Mouse (Mus musculus): ENCODE measurements around the gene Ackr3. TPM values are rescaled to one million over a fixed set of nuclear protein-coding genes. Genes with fewer than 3 reads are reported as not detected.

The Ackr3 gene
- polyA plus RNA-seq, 2 experiments: 1.9 to 3.3 TPM

- Histone ChIP-seq H3K9me3 (ENCODE audit: control insufficient read depth, low read length) (no peaks in the 10 kb centered on the region), H3K27me3 (ENCODE audit: control insufficient read depth, insufficient read depth, low read length) (no peaks in the 10 kb centered on the region), H3K4me1 (replicated peaks; ENCODE audit: control insufficient read depth in 2 of 2, insufficient read depth in 2 of 2, low read length in 1 of 2) (0 out of 4 replicates have a peak, but pooled peaks cover 0 to 2% of the 10 kb centered on the region in 2 experiments), H3K27ac (no peak overlapping the region), H3K9ac (replicated peaks) (no peak overlapping the region), H3K4me3 (ENCODE audit: insufficient read depth in 1 of 2, low read depth in 2 of 2, low read length in 2 of 2) (no peak overlapping the region), H3K36me3 (replicated peaks; ENCODE audit: control insufficient read depth, insufficient read depth, low read depth) (no peaks in the 10 kb centered on the region), H3K4me2 (ENCODE audit: low read depth) (no peak overlapping the region)
- ATAC-seq (ENCODE audit: insufficient read depth) (no peak), DNase-seq (ENCODE audit: low read depth in 3 of 3, low spot score in 3 of 3) (no peak)
- TF ChIP-seq EP300 (IDR thresholded peaks at IDR 0.05; ENCODE audit: low read depth): no peak
- no peak for TF ChIP-seq CTCF (IDR thresholded peaks at IDR 0.05; ENCODE audit: low read depth)
- WGBS (ENCODE audit: insufficient replicate concordance): 55% methylated on average over 18 of the region's 18 CpGs
These were observed 18.1 kb downstream of the Ackr3 start for GRCm38 (mm10) chr1:90221811-90222361.

DNA sequence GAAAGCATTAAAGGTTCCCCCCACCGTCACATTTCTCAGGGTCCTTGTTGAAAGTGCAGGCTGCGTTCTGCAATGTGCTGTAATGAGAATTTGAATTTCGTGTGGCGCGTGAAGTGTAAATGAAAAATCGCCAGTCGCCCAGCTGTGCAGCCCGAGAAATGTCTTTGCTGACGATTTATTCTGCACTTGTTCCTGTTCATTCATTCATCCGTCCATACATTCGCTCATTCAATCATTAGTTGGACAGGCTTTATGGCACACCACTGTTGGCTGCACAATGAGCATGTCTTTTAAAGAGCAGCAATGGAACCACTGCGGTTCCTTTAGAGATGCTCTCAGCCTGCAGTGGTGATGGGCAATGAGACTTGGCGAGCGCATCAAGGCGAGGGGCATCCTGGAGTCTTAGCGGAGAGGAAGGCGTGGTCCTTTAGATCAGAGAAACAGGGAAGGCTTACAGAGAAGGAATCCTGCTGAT, 18.7 kb downstream of the Ackr3 start:
- Histone ChIP-seq H3K27me3 (ENCODE audit: control insufficient read depth, insufficient read depth, low read length) (no peaks in the 10 kb centered on the region), H3K4me3 (ENCODE audit: insufficient read depth in 1 of 2, low read depth in 2 of 2, low read length in 2 of 2) (no peak overlapping the region), H3K9ac (replicated peaks) (no peak overlapping the region), H3K27ac (no peak overlapping the region), H3K36me3 (replicated peaks; ENCODE audit: control insufficient read depth, insufficient read depth, low read depth) (no peaks in the 10 kb centered on the region), H3K9me3 (ENCODE audit: control insufficient read depth, low read length) (no peaks in the 10 kb centered on the region), H3K4me2 (ENCODE audit: low read depth) (no peak overlapping the region), H3K4me1 (replicated peaks; ENCODE audit: control insufficient read depth in 2 of 2, insufficient read depth in 2 of 2, low read length in 1 of 2) (0 out of 4 replicates have a peak, but pooled peaks cover 0 to 2% of the 10 kb centered on the region in 2 experiments)
- TF ChIP-seq CTCF (IDR thresholded peaks at IDR 0.05; ENCODE audit: low read depth) (no peak), EP300 (IDR thresholded peaks at IDR 0.05; ENCODE audit: low read depth) (no peak)
- DNase-seq (ENCODE audit: low read depth in 3 of 3, low spot score in 3 of 3): no peak
- WGBS (ENCODE audit: insufficient replicate concordance): 77% methylated on average over 17 of the region's 17 CpGs
- ATAC-seq (ENCODE audit: insufficient read depth): no peak

DNA sequence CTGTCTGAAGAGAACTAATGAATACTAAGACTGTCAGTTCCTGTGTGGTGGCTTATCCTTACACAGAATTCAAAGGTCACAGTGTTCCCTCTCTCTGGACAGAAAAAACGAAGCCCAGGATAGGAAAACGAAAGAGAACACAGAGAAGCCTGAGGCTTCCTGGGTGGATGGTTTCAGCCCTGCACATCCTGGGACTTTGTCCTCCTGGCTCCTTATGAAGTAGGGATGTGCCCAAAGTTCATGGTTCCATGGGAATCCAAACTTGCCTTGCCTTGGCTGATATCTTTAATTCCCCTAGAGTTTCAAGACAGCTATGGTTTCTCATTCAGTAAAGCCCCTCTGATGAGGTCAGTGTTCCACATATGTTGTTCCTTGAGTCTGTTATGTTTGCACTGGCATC, 19.2 kb downstream of the Ackr3 start:
- no peak overlapping the region for H3K27ac ChIP-seq
- H3K4me3 ChIP-seq (ENCODE audit: insufficient read depth in 1 of 2, low read depth in 2 of 2, low read length in 2 of 2): no peak overlapping the region
- ATAC-seq (ENCODE audit: insufficient read depth): no peak
- H3K9me3 ChIP-seq (ENCODE audit: control insufficient read depth, low read length): no peaks in the 10 kb centered on the region
- DNase-seq (ENCODE audit: low read depth in 3 of 3, low spot score in 3 of 3): no peak
- 0 out of 4 replicates have a peak, but pooled peaks cover 0 to 2% of the 10 kb centered on the region in 2 experiments for H3K4me1 ChIP-seq (replicated peaks; ENCODE audit: control insufficient read depth in 2 of 2, insufficient read depth in 2 of 2, low read length in 1 of 2)
- H3K9ac ChIP-seq (replicated peaks): no peak overlapping the region
- no peaks in the 10 kb centered on the region for H3K27me3 ChIP-seq (ENCODE audit: control insufficient read depth, insufficient read depth, low read length)
- no peaks in the 10 kb centered on the region for H3K36me3 ChIP-seq (replicated peaks; ENCODE audit: control insufficient read depth, insufficient read depth, low read depth)
- TF ChIP-seq CTCF (IDR thresholded peaks at IDR 0.05; ENCODE audit: low read depth) (no peak), EP300 (IDR thresholded peaks at IDR 0.05; ENCODE audit: low read depth) (no peak)
- no peak overlapping the region for H3K4me2 ChIP-seq (ENCODE audit: low read depth)
- 32% methylated on average over 2 of the region's 2 CpGs for WGBS (ENCODE audit: insufficient replicate concordance)

GRCm38 (mm10) chr1:90225603-90226254, 21.9 kb downstream of the Ackr3 start:
- DNase-seq (ENCODE audit: low read depth in 3 of 3, low spot score in 3 of 3) (no peak), ATAC-seq (ENCODE audit: insufficient read depth) (no peak)
- Histone ChIP-seq H3K27me3 (ENCODE audit: control insufficient read depth, insufficient read depth, low read length) (no peaks in the 10 kb centered on the region; the same call in 1 of the 2 replicates), H3K27ac (no peak overlapping the region), H3K9ac (replicated peaks) (no peak overlapping the region), H3K4me1 (replicated peaks; ENCODE audit: control insufficient read depth in 2 of 2, insufficient read depth in 2 of 2, low read length in 1 of 2) (0 out of 4 replicates have a peak, but pooled peaks cover 0 to 2% of the 10 kb centered on the region in 2 experiments), H3K9me3 (ENCODE audit: control insufficient read depth, low read length) (no peaks in the 10 kb centered on the region), H3K4me2 (ENCODE audit: low read depth) (no peak overlapping the region), H3K36me3 (replicated peaks; ENCODE audit: control insufficient read depth, insufficient read depth, low read depth) (no peaks in the 10 kb centered on the region), H3K4me3 (ENCODE audit: insufficient read depth in 1 of 2, low read depth in 2 of 2, low read length in 2 of 2) (no peak overlapping the region)
- no peak for TF ChIP-seq EP300 (IDR thresholded peaks at IDR 0.05; ENCODE audit: low read depth)
- no peak for TF ChIP-seq CTCF (IDR thresholded peaks at IDR 0.05; ENCODE audit: low read depth)
- WGBS (ENCODE audit: insufficient replicate concordance): 23% methylated on average over 9 of the region's 9 CpGs

- Histone ChIP-seq H3K27ac (no peak overlapping the region), H3K36me3 (replicated peaks; ENCODE audit: control insufficient read depth, insufficient read depth, low read depth) (no peaks in the 10 kb centered on the region), H3K4me1 (replicated peaks; ENCODE audit: control insufficient read depth in 2 of 2, insufficient read depth in 2 of 2, low read length in 1 of 2) (0 out of 4 replicates have a peak, but pooled peaks cover 0 to 2% of the 10 kb centered on the region in 2 experiments), H3K4me2 (ENCODE audit: low read depth) (no peak overlapping the region), H3K9ac (replicated peaks) (no peak overlapping the region), H3K4me3 (ENCODE audit: insufficient read depth in 1 of 2, low read depth in 2 of 2, low read length in 2 of 2) (no peak overlapping the region), H3K9me3 (ENCODE audit: control insufficient read depth, low read length) (no peaks in the 10 kb centered on the region), H3K27me3 (ENCODE audit: control insufficient read depth, insufficient read depth, low read length) (no peaks in the 10 kb centered on the region; the same call in 1 of the 2 replicates)
- ATAC-seq (ENCODE audit: insufficient read depth) (no peak), DNase-seq (ENCODE audit: low read depth in 3 of 3, low spot score in 3 of 3) (no peak)
- TF ChIP-seq CTCF (IDR thresholded peaks at IDR 0.05; ENCODE audit: low read depth) (no peak), EP300 (IDR thresholded peaks at IDR 0.05; ENCODE audit: low read depth) (no peak)
- WGBS (ENCODE audit: insufficient replicate concordance): 37% methylated on average over 12 of the region's 12 CpGs
These were observed 24.0 kb downstream of the Ackr3 start for GRCm38 (mm10) chr1:90227684-90228322.
